Mouse (Mus musculus) lung, postnatal 36 days (tissue): Measurements from ENCODE around the gene Mapk10.
A peak's percentile ranks its signal among the peaks of the same experiment; 100 is the strongest.
"Not testable (repeated sequence)": the region's sequence is repeated elsewhere in the genome, so short reads cannot be mapped to it uniquely, and the experiment has no call there.

Experiments
- DNase-seq: peaks from one replicate; pipeline ENCODE4 v3.0.0; 2022; ENCODE audit warnings: mixed read lengths

Mapk10 gene

GRCm38 (mm10) chr5:102947061-102947711, 263.9 kb downstream of the Mapk10 start:
- no peak for DNase-seq

- no peak for DNase-seq
Observed at GRCm38 (mm10) chr5:102946625-102947024, 264.5 kb downstream of the Mapk10 start.

GRCm38 (mm10) chr5:102943864-102944630, 267.1 kb downstream of the Mapk10 start:
- DNase-seq: not testable (repeated sequence)

GRCm38 (mm10) chr5:102930161-102930560, 281.0 kb downstream of the Mapk10 start:
- DNase-seq: no peak

GRCm38 (mm10) chr5:102926786-102927185, 284.3 kb downstream of the Mapk10 start:
- DNase-seq: no peak

- no peak for DNase-seq
Observed at GRCm38 (mm10) chr5:102920199-102920598, 290.9 kb downstream of the Mapk10 start.

- no peak for DNase-seq
Observed at GRCm38 (mm10) chr5:102905441-102906211, 305.5 kb downstream of the Mapk10 start.

GRCm38 (mm10) chr5:102904066-102904465, 307.1 kb downstream of the Mapk10 start:
- no peak for DNase-seq

GRCm38 (mm10) chr5:102903487-102903886, 307.6 kb downstream of the Mapk10 start:
- no peak for DNase-seq

- DNase-seq: no peak
Observed at GRCm38 (mm10) chr5:102901176-102901575, 310.0 kb downstream of the Mapk10 start.

- no peak for DNase-seq
Observed at GRCm38 (mm10) chr5:102899680-102900215, 311.4 kb downstream of the Mapk10 start.

- DNase-seq: no peak
Observed at GRCm38 (mm10) chr5:102898301-102898700, 312.8 kb downstream of the Mapk10 start.

GRCm38 (mm10) chr5:102892226-102892625, 318.9 kb downstream of the Mapk10 start:
- no peak for DNase-seq

GRCm38 (mm10) chr5:102889163-102889488, 322.0 kb downstream of the Mapk10 start:
- no peak for DNase-seq

- DNase-seq: no peak
Observed at GRCm38 (mm10) chr5:102888482-102889162, 322.5 kb downstream of the Mapk10 start.

- DNase-seq: no peak
Observed at GRCm38 (mm10) chr5:102875628-102876027, 335.5 kb downstream of the Mapk10 start.

- peak; percentile 74 for DNase-seq
Observed at GRCm38 (mm10) chr5:102874605-102875298, 336.4 kb downstream of the Mapk10 start.

GRCm38 (mm10) chr5:102872996-102873395, 338.1 kb downstream of the Mapk10 start:
- DNase-seq: not testable (repeated sequence)

GRCm38 (mm10) chr5:102868196-102868595, 342.9 kb downstream of the Mapk10 start:
- peak; percentile 24 for DNase-seq

GRCm38 (mm10) chr5:102859749-102860148, 351.4 kb downstream of the Mapk10 start:
- DNase-seq: no peak

- no peak for DNase-seq
Observed at GRCm38 (mm10) chr5:102858047-102858446, 353.1 kb downstream of the Mapk10 start.
